Mouse (Mus musculus): ENCODE results near the gene Olfr357. TPM values are rescaled to one million over a fixed set of nuclear protein-coding genes. Genes with fewer than 3 reads are reported as not detected.

The Olfr357 gene
- polyA plus RNA-seq (2016; fragmentation: Nextera tagmentation; extraction: Ambion mirVana): not detected in 2 replicates

- ATAC-seq (ENCODE audit: low FRiP score): no peak
- no peak within 1 kb of the TSS for H3K9ac ChIP-seq
- H3K27ac ChIP-seq: no peak within 1 kb of the TSS
- H3K4me3 ChIP-seq (replicated peaks): no peak within 1 kb of the TSS
- no peak within 1 kb of the TSS for H3K4me2 ChIP-seq
- no peaks in the 10 kb centered on the region for H3K36me3 ChIP-seq (replicated peaks)
- 44% methylated on average over 1 of the region's 1 CpGs for WGBS
- peaks cover 8% of the 10 kb centered on the region for H3K9me3 ChIP-seq
- H3K4me1 ChIP-seq: no peaks in the 10 kb centered on the region
- no peaks in the 10 kb centered on the region for H3K27me3 ChIP-seq
Measured at GRCm38 (mm10) chr2:36993527-36993926, at the start of gene Olfr357. Olfr357 (plus strand) TSS chr2:36993827.

GRCm38 (mm10) chr2:36997030-36997429 is 3.4 kb downstream of the Olfr357 start:
- H3K9me3 ChIP-seq: peaks cover 11% of the 10 kb centered on the region; the same call in 1 of the 2 replicates

GRCm38 (mm10) chr2:37009235-37009634 is 15.6 kb downstream of the Olfr357 start, which contains the start of gene Olfr358:
Olfr358 (minus strand) TSS chr2:37009335.
- Histone ChIP-seq H3K27me3 (no peaks in the 10 kb centered on the region), H3K36me3 (replicated peaks) (no peaks in the 10 kb centered on the region), H3K27ac (no peak within 1 kb of the TSS), H3K4me2 (no peak within 1 kb of the TSS), H3K9ac (no peak within 1 kb of the TSS), H3K4me3 (replicated peaks) (no peak within 1 kb of the TSS), H3K9me3 (peaks cover 20% of the 10 kb centered on the region), H3K4me1 (no peaks in the 10 kb centered on the region)
- ATAC-seq (ENCODE audit: low FRiP score): no peak

More at GRCm38 (mm10) chr2:36997030-36997429, 3.4 kb downstream of the Olfr357 start:
- no peaks in the 10 kb centered on the region for H3K36me3 ChIP-seq (replicated peaks)
- H3K9ac ChIP-seq: no peak overlapping the region
- H3K4me3 ChIP-seq (replicated peaks): no peak overlapping the region
- H3K4me1 ChIP-seq: no peaks in the 10 kb centered on the region
- H3K4me2 ChIP-seq: no peak overlapping the region
- H3K27me3 ChIP-seq: no peaks in the 10 kb centered on the region
- no peak overlapping the region for H3K27ac ChIP-seq
- no peak for ATAC-seq (ENCODE audit: low FRiP score)
- 70% methylated on average over 1 of the region's 1 CpGs for WGBS

Other genes starting within 250 kb of the Olfr357 start
- gene Olfr348, start 209.6 kb upstream of the Olfr357 start, polyA plus RNA-seq (2016; fragmentation: Nextera tagmentation; extraction: Ambion mirVana): not detected in 2 replicates
- not detected in 2 replicates for gene Olfr50, start 203.3 kb upstream of the Olfr357 start, polyA plus RNA-seq (2016; fragmentation: Nextera tagmentation; extraction: Ambion mirVana)
- gene Olfr3, start 176.8 kb upstream of the Olfr357 start, polyA plus RNA-seq (2016; fragmentation: Nextera tagmentation; extraction: Ambion mirVana): not detected in 2 replicates
- gene Olfr350, start 147.5 kb upstream of the Olfr357 start, polyA plus RNA-seq (2016; fragmentation: Nextera tagmentation; extraction: Ambion mirVana): not detected in 2 replicates
- gene Olfr351, start 131.2 kb upstream of the Olfr357 start, polyA plus RNA-seq (2016; fragmentation: Nextera tagmentation; extraction: Ambion mirVana): not detected in 2 replicates
- gene Olfr352, start 125.4 kb upstream of the Olfr357 start, polyA plus RNA-seq (2016; fragmentation: Nextera tagmentation; extraction: Ambion mirVana): not detected in 2 replicates
- not detected in 2 replicates for gene Olfr353, start 100.9 kb upstream of the Olfr357 start, polyA plus RNA-seq (2016; fragmentation: Nextera tagmentation; extraction: Ambion mirVana)
- not detected in 2 replicates for gene Olfr354, start 88.1 kb upstream of the Olfr357 start, polyA plus RNA-seq (2016; fragmentation: Nextera tagmentation; extraction: Ambion mirVana)
- gene Olfr355, start 64.9 kb upstream of the Olfr357 start, polyA plus RNA-seq (2016; fragmentation: Nextera tagmentation; extraction: Ambion mirVana): not detected in 2 replicates
- not detected in 2 replicates for gene Olfr356, start 56.7 kb upstream of the Olfr357 start, polyA plus RNA-seq (2016; fragmentation: Nextera tagmentation; extraction: Ambion mirVana)
- gene Olfr358, start 15.5 kb downstream of the Olfr357 start, polyA plus RNA-seq (2016; fragmentation: Nextera tagmentation; extraction: Ambion mirVana): not detected in 2 replicates
- gene Olfr360, start 71.9 kb downstream of the Olfr357 start, polyA plus RNA-seq (2016; fragmentation: Nextera tagmentation; extraction: Ambion mirVana): not detected in 2 replicates
- gene Olfr361, start 95.5 kb downstream of the Olfr357 start, polyA plus RNA-seq (2016; fragmentation: Nextera tagmentation; extraction: Ambion mirVana): not detected in 2 replicates
- gene Olfr362, start 124.1 kb downstream of the Olfr357 start, polyA plus RNA-seq (2016; fragmentation: Nextera tagmentation; extraction: Ambion mirVana): not detected in 2 replicates
- not detected in 2 replicates for gene Olfr364-ps1, start 145.5 kb downstream of the Olfr357 start, polyA plus RNA-seq (2016; fragmentation: Nextera tagmentation; extraction: Ambion mirVana)
- not detected in 2 replicates for gene Olfr365, start 194.4 kb downstream of the Olfr357 start, polyA plus RNA-seq (2016; fragmentation: Nextera tagmentation; extraction: Ambion mirVana)
- gene Olfr366, start 217.7 kb downstream of the Olfr357 start, polyA plus RNA-seq (2016; fragmentation: Nextera tagmentation; extraction: Ambion mirVana): not detected in 2 replicates

Measured in forebrain, embryonic 12.5 days (tissue).